Mouse (Mus musculus) retina, embryonic 14.5 days (tissue): Measurements from ENCODE around the gene Zcchc14.

Experiments used
- DNase-seq: peaks from one replicate; pipeline ENCODE4 v3.0.0-alpha.2; 2015; ENCODE audit warnings: low spot score

The Zcchc14 gene

GRCm38 (mm10) chr8:121551065-121551985 is 101.4 kb downstream of the Zcchc14 start:
- no peak for DNase-seq

DNA sequence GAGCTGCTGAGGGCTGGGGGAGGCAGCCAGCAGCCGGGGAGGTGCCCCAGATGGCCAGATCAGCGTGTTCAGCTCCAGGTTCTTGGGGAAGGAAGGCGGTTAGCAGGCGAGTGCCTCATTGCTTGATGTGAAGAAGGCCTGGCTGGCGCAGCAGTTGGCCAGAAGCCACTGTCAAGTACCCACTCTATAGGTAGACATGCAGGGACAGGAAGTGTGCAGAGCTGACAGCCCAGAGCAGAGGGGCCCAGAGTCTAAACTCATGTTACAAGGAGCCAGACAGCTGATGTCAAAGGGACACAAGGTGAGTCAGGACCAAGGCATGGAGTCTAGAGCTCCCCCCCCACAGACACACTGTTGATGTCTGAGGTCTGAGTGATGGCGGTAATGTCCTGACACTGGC is 102.6 kb downstream of the Zcchc14 start:
- no peak for DNase-seq
